Mouse (Mus musculus) limb, embryonic 12.5 days (tissue): ENCODE measurements at regions not wholly inside any gene's neighbourhood (a gene's known extent, or its start where the extent isn't known, plus 50 kb on each side); places are given as distances from the start of the nearest gene placed in this dataset.

Experiments used
- ATAC-seq: fragments of 200-750 bp; cut with Nextera tagmentation; 2 replicates; pipeline ENCODE4 v1.8.0; 2017; ENCODE audit warnings: low read depth, moderate TSS enrichment; ENCODE audit not compliant: insufficient number of reproducible peaks, insufficient read depth, low FRiP score, low TSS enrichment
- H3K27ac ChIP-seq: fragments of 300-500 bp; sonication (generic); 2 replicates; pipeline ENCODE4 v1.5.1; 2016; ENCODE audit warnings: mild to moderate bottlenecking, moderate library complexity
- H3K27me3 ChIP-seq: fragments of 300-500 bp; sonication (generic); 2 replicates; pipeline ENCODE4 v1.6.1; 2016; ENCODE audit warnings: mild to moderate bottlenecking, moderate library complexity
- H3K36me3 ChIP-seq: fragments of 300-500 bp; sonication (generic); 2 replicates; pipeline ENCODE4 v1.6.1; 2016; ENCODE audit warnings: mild to moderate bottlenecking, moderate library complexity
- H3K4me1 ChIP-seq: fragments of 300-500 bp; sonication (generic); replicated peaks from 2 replicates; pipeline ENCODE4 v1.6.1; 2016
- H3K4me2 ChIP-seq: fragments of 300-500 bp; sonication (generic); 2 replicates; pipeline ENCODE4 v1.6.1; 2016; ENCODE audit warnings: mild to moderate bottlenecking, moderate library complexity
- H3K4me3 ChIP-seq: fragments of 300-500 bp; sonication (generic); replicated peaks from 2 replicates; pipeline ENCODE4 v1.5.1; 2016; ENCODE audit warnings: mild to moderate bottlenecking
- H3K9ac ChIP-seq: fragments of 300-500 bp; sonication (generic); replicated peaks from 2 replicates; pipeline ENCODE4 v1.6.1; 2016; ENCODE audit warnings: mild to moderate bottlenecking, moderate library complexity
- H3K9me3 ChIP-seq: fragments of 300-500 bp; sonication (generic); 2 replicates; pipeline ENCODE4 v1.6.1; 2016; ENCODE audit warnings: mild to moderate bottlenecking, moderate library complexity
- WGBS: fragments of 180-500 bp; shearing (Covaris S2); methylation state at CpG from one replicate; pipeline ENCODE4 v1.1.7; 2016; 5-methylcytosine and 5-hydroxymethylcytosine counted together

DNA sequence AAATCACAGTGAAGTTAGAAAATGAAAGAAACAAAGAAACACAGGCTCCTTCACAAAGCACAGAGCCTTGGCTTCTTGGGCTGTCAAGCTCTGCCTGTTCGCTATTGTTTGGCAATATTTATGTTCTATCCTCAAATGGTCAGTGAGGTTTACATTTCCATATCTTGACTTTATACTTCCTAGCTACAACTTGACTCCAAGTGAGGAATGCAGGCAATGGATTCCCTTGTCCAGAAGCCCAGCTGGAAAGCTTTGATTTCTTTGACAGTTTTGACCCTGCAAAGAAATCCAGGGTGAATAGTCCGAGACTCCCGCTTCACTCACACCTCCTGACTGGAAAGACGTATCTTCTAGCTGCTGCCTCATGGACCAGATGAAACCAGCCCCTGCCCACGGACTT is 537.3 kb upstream of the Pbx1 start:
- no peak overlapping the region for H3K4me2 ChIP-seq
- H3K27ac ChIP-seq = no peak overlapping the region
- no peak overlapping the region for H3K4me3 ChIP-seq
- H3K9ac ChIP-seq = no peak overlapping the region
- 62% methylated on average over 5 of the region's 5 CpGs for whole genome bisulfite sequencing
- peaks cover 7% of the 10 kb centered on the region for H3K4me1 ChIP-seq
- H3K36me3 ChIP-seq = no peaks in the 10 kb centered on the region
- ATAC-seq = no peak
- no peaks in the 10 kb centered on the region for H3K9me3 ChIP-seq
- H3K27me3 ChIP-seq = no peaks in the 10 kb centered on the region

DNA sequence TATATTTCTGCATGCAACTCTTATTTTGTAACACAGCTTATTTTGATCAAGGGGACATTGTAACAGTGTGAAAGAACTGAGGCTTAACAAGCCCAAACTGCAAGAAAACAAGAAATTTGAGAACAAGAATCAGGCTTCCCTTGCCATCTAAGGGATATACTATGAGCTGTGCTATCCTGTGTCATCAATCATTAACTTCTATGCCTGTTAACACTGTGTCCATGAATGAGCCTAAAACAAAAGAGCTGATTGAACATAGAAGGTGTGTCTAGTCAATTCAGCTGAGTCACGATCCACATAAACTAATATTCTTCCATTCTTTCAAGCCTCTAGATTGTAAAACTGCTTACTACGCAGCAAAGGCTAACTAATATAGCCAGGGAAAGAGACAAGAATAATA is 535.3 kb upstream of the Pbx1 start:
- Histone ChIP-seq H3K4me2 (no peak overlapping the region), H3K27me3 (no peaks in the 10 kb centered on the region), H3K27ac (no peak overlapping the region), H3K4me3 (no peak overlapping the region), H3K36me3 (no peaks in the 10 kb centered on the region), H3K9me3 (no peaks in the 10 kb centered on the region), H3K9ac (no peak overlapping the region), H3K4me1 (peaks cover 12% of the 10 kb centered on the region)
- no peak for ATAC-seq
- WGBS = 88% methylated on average over 2 of the region's 2 CpGs

DNA sequence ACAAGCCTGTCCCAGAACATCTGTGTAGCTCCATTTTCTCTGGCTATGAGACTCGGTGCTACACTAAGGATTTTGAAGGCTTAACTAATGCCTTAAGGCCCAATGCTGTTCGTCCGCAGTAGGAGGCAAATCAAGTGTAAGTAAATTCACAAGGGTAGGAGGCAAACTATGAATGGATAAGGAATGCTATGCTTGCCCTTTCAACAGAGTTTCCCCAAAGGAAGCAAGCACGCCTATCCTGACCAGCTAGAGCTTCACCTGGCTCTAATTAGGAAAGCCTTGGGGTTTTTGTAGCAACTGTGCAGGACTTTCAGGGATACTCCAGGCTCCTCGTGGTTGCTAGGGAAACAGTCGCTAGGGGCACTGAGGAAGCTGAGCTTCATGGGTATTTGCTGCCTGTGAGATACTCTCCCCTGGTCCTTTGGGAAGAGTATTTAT is 532.4 kb upstream of the Pbx1 start:
- Histone ChIP-seq H3K36me3 (no peaks in the 10 kb centered on the region), H3K4me2 (no peak overlapping the region), H3K27me3 (no peaks in the 10 kb centered on the region), H3K4me3 (no peak overlapping the region), H3K9me3 (no peaks in the 10 kb centered on the region), H3K27ac (no peak overlapping the region), H3K9ac (no peak overlapping the region), H3K4me1 (peaks cover 12% of the 10 kb centered on the region)
- ATAC-seq = peak; percentile 59; the same call in 1 of the 2 replicates
- WGBS = 12% methylated on average over 6 of the region's 6 CpGs

DNA sequence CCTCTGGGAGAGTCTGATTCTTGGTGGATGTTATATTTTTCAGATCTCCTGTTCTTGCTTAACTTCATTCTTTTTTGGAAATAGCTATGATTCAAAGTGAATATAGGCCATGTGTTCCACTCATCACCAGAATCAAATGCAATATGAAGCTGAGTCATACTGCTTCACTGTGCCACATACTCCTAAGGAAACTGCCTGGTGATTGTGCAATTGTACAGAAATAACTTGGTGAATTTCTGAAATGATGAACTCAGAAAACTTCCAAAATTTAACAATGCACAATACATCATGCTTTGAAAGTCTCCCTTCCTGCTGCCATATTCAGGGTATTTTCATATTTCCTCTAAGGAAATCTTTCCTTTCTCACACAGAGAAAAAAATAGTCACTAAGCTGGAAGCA is 518.9 kb upstream of the Pbx1 start:
- H3K4me1 ChIP-seq = no peaks in the 10 kb centered on the region
- no peaks in the 10 kb centered on the region for H3K36me3 ChIP-seq
- H3K27ac ChIP-seq = no peak overlapping the region

DNA sequence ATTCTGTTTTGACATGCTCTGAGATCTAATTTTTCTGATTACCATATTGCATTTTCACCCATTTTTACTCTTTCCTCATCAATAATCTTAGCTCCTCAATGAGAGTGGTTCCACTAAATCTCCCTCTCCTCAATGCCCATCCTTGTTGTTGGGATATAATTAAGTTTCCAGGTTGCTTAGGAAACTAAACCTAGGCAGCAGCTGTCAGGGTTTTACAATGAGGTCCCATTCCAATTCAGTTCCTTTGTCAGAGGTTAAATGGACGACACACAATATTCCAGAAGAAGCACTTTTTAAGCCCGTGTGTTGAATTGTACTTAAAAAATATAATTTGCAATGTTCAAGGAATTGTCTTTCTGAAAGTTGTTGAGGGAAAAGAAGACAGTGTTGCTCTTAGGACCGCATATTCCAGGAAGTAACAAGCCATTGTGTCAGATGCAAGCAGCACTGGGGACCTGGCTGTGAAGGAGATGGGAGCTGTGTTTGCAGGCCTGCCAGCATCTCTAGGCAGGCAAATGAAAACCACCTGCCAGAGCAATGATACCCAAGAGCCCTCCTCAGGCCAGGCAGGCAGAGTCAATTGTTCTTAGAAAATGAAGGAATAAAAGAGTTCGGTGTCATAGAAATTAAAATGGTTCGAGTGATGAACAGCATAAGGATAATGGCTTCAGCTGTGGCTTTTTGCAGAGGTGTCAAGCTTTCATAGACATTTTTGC is 492.2 kb upstream of the Pbx1 start:
- Histone ChIP-seq H3K9me3 (no peaks in the 10 kb centered on the region), H3K36me3 (no peaks in the 10 kb centered on the region), H3K4me3 (no peak overlapping the region), H3K27me3 (no peaks in the 10 kb centered on the region), H3K4me1 (no peaks in the 10 kb centered on the region), H3K27ac (no peak overlapping the region), H3K4me2 (no peak overlapping the region), H3K9ac (no peak overlapping the region)
- ATAC-seq = no peak
- 58% methylated on average over 5 of the region's 5 CpGs for WGBS

More for the DNA sequence above, 518.9 kb upstream of the Pbx1 start:
- Histone ChIP-seq H3K9me3 (peaks cover 5% of the 10 kb centered on the region; the same call in 1 of the 2 replicates), H3K4me2 (no peak overlapping the region), H3K9ac (no peak overlapping the region), H3K27me3 (no peaks in the 10 kb centered on the region), H3K4me3 (no peak overlapping the region)
- ATAC-seq = no peak

DNA sequence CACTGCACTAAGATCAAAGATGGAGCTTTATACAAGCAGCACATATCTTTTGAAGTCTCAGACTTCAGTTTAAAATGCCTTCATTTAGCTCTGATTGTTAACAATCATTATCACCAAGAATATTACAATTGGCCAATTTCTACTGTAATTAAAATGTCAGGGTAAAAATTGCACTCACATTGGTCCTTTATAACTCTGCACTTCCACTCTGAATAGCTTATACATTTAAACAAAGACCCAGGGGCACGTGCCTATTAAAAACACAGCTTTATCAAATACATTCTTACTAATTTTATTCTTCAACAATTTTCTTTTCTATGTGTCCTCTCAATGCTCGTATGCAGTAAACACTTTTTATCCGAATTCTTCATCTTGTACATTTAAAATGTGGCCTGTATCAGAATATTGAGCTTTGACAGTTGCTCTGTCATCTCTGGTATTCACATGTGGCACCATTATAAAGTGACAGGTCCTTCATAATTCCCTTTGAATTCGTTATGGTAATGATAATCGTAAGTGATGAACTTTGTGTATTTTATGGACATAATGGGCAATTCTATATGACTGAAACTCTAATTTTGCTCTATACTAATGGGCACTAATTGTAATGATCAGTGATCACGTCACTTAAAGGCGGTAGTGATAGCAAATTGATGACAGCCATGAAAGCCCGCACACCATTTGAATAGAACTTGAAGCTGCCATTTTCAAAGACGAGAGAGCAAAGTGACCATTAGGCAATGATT is 486.4 kb upstream of the Pbx1 start:
- Histone ChIP-seq H3K27me3 (no peaks in the 10 kb centered on the region), H3K9ac (no peak overlapping the region), H3K4me2 (no peak overlapping the region), H3K9me3 (no peaks in the 10 kb centered on the region), H3K4me3 (no peak overlapping the region), H3K27ac (no peak overlapping the region), H3K4me1 (no peaks in the 10 kb centered on the region), H3K36me3 (no peaks in the 10 kb centered on the region)
- 88% methylated on average over 9 of the region's 9 CpGs for WGBS
- no peak for ATAC-seq

DNA sequence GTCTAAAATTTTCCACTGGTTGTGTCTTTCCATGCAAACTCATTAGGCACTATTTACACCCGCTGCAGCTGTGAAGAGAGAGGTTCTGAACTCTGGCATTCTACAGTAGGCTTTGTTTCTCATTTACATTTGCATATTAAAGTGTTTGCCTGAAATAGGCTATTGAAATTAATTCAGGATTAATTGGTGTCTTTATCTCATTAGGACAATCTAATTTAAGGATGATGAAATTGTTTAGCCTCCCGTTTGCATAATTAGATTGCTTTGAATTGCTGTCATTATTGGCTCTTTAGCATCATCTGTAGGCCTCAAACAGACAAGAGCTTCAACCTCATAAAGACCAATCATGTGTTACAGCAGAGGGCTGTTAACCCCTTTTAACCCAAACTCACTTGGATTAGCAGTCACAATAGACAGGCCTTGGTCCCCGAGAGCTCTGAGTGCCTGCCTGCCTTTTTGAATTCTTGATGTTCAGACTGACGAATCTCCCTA is 476.7 kb upstream of the Pbx1 start:
- no peak for ATAC-seq
- Histone ChIP-seq H3K27me3 (no peaks in the 10 kb centered on the region), H3K4me1 (no peaks in the 10 kb centered on the region), H3K9me3 (no peaks in the 10 kb centered on the region), H3K27ac (no peak overlapping the region), H3K4me2 (no peak overlapping the region), H3K4me3 (no peak overlapping the region), H3K36me3 (no peaks in the 10 kb centered on the region), H3K9ac (no peak overlapping the region)
- WGBS = 63% methylated on average over 4 of the region's 4 CpGs

DNA sequence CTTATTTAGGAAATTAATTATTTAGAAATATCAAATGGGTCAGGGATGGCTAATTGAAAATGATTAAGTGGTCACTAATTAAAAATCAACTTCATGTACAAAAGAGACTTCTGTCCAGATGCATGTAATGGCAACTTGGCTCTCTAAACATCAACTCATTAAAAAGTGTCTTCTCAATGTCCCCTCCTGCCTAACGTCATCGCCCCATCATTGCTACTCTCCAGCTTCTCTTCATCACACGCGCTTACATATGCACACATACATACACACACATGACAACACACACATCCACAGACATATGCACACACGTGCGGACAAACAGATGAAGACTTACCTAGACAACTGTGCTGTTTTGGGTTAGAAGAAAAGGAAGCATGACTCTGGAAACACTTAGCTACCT is 476.1 kb upstream of the Pbx1 start:
- H3K4me2 ChIP-seq = no peak overlapping the region
- 90% methylated on average over 6 of the region's 6 CpGs for WGBS
- no peaks in the 10 kb centered on the region for H3K27me3 ChIP-seq
- ATAC-seq = no peak
- H3K4me3 ChIP-seq = no peak overlapping the region
- H3K9ac ChIP-seq = no peak overlapping the region
- H3K4me1 ChIP-seq = no peaks in the 10 kb centered on the region
- H3K36me3 ChIP-seq = no peaks in the 10 kb centered on the region
- no peak overlapping the region for H3K27ac ChIP-seq
- H3K9me3 ChIP-seq = no peaks in the 10 kb centered on the region

DNA sequence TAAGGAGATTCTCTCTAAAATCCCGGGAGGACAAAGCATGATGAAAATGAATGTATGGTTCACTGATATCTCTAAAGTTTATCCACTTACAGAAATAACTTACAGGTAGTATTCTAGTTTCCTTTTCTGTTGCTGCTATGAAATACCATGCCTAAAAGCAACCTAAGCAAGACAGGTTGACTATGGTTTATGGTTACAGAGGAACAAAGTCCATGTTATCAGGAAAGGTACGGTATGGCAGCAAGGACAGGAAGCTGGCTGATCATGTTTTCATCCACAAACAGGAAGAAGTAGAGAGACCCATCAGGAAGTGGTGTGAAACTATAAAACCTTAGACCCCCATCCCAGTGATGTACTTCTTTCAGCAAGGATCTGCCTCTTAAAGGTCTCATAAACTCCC is 466.4 kb upstream of the Pbx1 start:
- no peak overlapping the region for H3K4me2 ChIP-seq
- no peaks in the 10 kb centered on the region for H3K36me3 ChIP-seq
- no peaks in the 10 kb centered on the region for H3K4me1 ChIP-seq
- no peaks in the 10 kb centered on the region for H3K9me3 ChIP-seq
- no peak overlapping the region for H3K4me3 ChIP-seq
- no peak for ATAC-seq
- no peak overlapping the region for H3K9ac ChIP-seq
- no peak overlapping the region for H3K27ac ChIP-seq
- 89% methylated on average over 2 of the region's 2 CpGs for WGBS
- no peaks in the 10 kb centered on the region for H3K27me3 ChIP-seq

DNA sequence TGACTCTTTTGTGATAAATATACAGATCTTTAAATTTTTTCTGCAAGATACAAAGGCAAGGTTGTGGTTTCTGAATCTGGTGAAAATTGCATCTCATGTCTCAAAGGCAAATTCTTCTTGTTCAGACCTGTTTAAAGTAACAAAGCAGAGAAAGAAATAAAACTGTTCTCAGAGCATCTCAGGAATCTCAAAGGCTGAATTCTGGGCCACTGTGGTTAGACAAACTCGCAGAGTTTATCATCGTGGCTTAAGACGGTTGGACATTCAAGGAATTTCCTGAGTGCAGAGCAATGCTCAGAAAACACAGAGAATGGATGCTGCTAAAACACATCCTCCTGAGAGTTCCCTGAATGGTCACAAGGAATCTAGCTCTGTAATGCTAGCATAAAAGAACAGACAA is 429.5 kb upstream of the Pbx1 start:
- Histone ChIP-seq H3K4me1 (no peaks in the 10 kb centered on the region), H3K27me3 (no peaks in the 10 kb centered on the region), H3K27ac (no peak overlapping the region), H3K9me3 (no peaks in the 10 kb centered on the region), H3K4me3 (no peak overlapping the region), H3K4me2 (no peak overlapping the region), H3K9ac (no peak overlapping the region), H3K36me3 (no peaks in the 10 kb centered on the region)
- ATAC-seq = no peak
- 64% methylated on average over 3 of the region's 3 CpGs for WGBS

DNA sequence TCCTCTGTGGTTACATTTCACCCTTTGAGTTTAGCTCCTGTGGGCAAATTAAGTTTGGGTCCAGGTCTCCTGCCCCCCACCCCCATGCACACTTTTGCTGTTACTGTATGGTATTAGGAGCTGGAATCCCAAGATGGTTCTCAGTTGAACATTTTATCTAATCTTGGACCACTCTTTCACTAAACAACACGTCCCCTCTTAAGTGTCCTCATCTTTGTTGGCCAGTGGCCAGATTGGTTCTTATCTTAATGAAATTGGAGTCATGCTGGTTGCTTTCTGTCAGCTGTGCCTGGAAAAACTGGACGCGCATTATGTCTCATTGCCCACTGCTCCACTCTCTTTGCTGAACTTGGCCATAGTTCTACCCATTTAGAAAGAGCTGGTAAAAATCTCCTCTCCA is 391.1 kb upstream of the Pbx1 start:
- no peaks in the 10 kb centered on the region for H3K27me3 ChIP-seq
- no peaks in the 10 kb centered on the region for H3K9me3 ChIP-seq
- no peak overlapping the region for H3K27ac ChIP-seq
- no peaks in the 10 kb centered on the region; the same call in 1 of the 2 replicates for H3K4me1 ChIP-seq
- no peaks in the 10 kb centered on the region for H3K36me3 ChIP-seq
- no peak overlapping the region for H3K4me2 ChIP-seq
- WGBS = 83% methylated on average over 3 of the region's 3 CpGs
- no peak overlapping the region for H3K9ac ChIP-seq
- H3K4me3 ChIP-seq = no peak overlapping the region
- no peak for ATAC-seq
